Mouse (Mus musculus) embryonic stem cell, embryonic (primary cell): ENCODE measurements around the gene Cd163l1.

Source experiments
- CTCF ChIA-PET, 4 experiments: fragments of 300-600 bp in 2 of 4; fragments of 350-600 bp in 2 of 4; sonication (Branson Sonifier 250); formaldehyde crosslinking; loops; one replicate each; lab custom pipeline; 2022; ENCODE audit warnings: inconsistent platforms in 2 of 4; lab: Charles Lee
- POLR2A ChIA-PET, 4 experiments: fragments of 300-600 bp in 2 of 4; fragments of 350-600 bp in 2 of 4; sonication (Branson Sonifier 250); formaldehyde crosslinking; loops; one replicate each; lab custom pipeline; 2022; ENCODE audit warnings: antibody characterized with exemption in 4 of 4, inconsistent platforms in 1 of 4; lab: Charles Lee

The Cd163l1 gene

DNA sequence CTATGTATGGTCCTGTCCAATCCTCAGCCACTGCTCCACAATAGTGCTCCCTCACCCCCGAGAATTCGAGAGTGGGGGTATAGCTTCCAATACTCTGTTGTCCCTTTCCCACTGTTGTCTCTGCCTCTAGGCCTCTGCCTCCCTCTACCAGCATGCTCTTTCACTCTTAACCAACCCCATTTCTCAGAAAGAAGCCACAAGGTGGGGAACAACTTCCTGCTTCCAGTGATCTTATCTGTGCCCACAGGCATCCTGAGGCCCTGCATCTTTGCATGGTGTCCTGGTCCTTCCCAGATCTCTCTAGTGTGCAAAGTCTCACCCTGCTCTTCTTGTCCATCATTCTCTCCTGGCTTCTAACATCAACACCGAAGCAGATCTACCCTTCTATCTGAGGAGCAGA is 11.2 kb upstream of the Cd163l1 start:
- ChIA-PET POLR2A (no interaction called here), CTCF (no interaction called here)

DNA sequence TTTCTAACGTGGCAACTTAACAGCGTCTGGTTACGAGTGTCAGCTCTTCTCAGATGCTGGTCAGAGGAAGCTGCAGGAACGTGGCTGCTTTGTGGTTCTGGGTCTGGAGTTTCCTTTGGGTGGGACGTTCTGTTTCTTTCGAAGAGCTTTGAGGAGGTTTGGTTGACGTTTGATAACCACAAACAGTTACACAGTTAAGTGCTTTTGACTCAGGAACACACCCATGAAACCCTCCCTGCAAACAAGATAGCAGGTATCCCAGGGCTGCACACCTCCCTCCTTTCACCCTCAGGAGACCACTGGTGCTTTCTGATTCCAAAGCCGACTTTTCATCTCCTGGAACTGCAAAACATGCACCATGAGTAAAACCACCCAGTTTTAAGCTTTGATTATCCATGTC is 9.9 kb upstream of the Cd163l1 start:
- ChIA-PET CTCF (no interaction called here), POLR2A (no interaction called here)

DNA sequence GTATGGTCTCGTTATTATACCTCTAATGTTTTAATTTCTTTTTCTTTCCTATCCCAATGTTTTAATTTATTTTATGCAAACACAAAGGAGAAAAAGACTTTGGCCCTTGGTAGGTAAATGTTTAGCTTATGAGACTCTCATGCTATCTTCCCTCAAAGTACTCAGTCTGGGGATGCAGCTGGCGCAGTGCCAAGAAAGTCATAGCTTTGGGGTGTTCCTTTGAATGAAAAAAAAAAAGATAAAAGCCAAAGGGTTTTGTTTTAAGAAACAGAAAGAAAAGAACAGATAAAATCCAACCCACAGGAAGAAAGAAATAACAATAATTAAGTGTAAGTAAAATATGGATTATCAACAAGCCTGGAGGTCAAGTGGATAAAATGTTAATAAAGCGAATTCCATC is 9.4 kb upstream of the Cd163l1 start:
- ChIA-PET POLR2A (no interaction called here), CTCF (no interaction called here)

DNA sequence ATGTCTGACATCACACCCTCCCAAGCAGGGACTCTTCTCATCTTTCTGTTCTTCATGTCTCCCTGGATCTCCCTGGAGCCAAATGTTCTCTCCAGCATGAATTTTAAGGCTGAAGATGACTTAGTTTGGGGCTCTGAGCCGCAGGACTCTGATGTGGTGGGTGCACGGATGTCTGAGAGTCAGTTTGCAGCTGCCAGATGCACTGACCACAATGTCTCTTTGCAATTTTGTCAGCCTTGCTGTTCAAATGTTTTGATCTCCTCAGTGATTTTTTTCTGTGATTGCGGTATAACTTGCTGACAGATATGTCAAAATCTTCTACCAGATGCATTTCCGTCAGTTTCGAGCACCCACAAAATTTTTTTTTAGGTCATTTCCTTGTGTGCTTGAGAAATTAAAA is 4.2 kb upstream of the Cd163l1 start:
- ChIA-PET CTCF (interaction anchor here in 1 of 4 experiments (0.6 kb wide), 1 partner anchor 25 kb away, joined by 4 read pairs; no protein-coding TSS in a partner anchor), POLR2A (no interaction called here)

DNA sequence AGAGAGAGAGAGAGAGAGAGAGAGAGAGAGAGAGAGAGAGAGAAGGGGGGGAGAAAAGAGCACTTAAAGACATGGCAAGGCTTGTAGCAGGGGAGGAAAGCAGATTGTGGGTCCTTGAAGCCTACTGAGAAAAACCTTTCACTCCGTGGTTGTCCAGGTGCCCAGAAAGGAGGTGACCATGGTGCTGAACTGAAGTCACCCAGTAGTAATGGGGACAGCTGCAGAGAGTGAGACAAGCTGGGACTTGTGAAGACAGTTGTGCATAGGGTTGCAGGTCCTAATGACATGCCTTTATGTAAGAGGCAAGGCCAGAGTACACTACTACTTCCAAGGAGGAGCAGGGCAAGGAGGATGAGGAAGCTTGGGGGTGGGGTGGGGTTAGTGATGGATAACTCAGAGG is 1.2 kb downstream of the Cd163l1 start:
- CTCF ChIA-PET = interaction anchor here in 1 of 4 experiments (0.5 to 0.6 kb wide), 2 partner anchors 342 to 1480 kb away, joined by 3 read pairs; no protein-coding TSS in a partner anchor
- POLR2A ChIA-PET = interaction anchor here in 1 of 4 experiments (1.2 kb wide), 1 partner anchor 9 kb away, joined by 6 read pairs; no protein-coding TSS in a partner anchor

DNA sequence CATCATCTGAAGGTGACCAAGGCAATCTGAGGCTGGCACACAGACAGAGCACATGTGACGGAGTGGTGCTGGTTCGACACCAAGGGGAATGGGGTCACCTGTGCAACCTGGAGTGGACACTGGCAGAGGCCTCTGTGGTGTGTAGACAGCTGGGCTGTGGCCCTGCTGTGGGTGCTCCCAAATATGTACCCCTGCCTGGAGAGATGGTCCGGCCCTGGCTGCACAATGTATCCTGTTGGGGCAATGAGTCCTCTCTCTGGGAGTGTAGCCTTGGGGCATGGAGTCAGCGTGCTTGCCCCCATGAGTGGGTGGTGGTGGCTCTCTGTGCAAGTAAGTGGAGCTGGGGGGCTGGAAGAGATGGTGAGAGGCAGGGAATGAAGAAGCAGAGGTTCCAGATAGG is 2.3 kb downstream of the Cd163l1 start:
- ChIA-PET CTCF (interaction anchor here in 1 of 4 experiments (0.6 kb wide), 1 partner anchor 1370 kb away, joined by 3 read pairs; no protein-coding TSS in a partner anchor), POLR2A (interaction anchor here in 2 of 4 experiments (0.5 to 1.2 kb wide), 2 partner anchors 8 to 315 kb away, joined by 3 to 6 read pairs; no protein-coding TSS in a partner anchor)

DNA sequence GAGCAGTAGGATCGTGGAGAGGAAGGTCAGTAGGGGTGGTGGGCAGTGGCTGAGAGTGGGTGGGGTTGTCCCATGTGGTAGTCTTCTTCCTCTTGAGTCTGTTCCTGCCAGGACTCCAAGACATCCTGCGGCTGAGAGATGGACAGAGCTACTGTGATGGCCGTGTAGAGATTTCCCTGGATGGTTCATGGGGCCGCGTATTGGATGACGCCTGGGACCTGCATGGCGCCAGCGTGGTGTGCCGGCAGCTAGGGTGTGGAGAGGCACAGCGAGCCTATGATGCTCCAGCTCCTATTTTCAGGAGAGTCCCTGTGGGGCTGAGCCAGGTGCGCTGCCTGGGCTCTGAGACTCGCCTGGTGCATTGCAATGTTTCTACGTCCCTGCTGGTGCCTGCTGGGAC is 6.1 kb downstream of the Cd163l1 start:
- CTCF ChIA-PET = interaction anchor here in 3 of 4 experiments (0.6 to 1.1 kb wide), 6 partner anchors 36 to 1287 kb away, joined by 3 to 8 read pairs (median 4); no protein-coding TSS in a partner anchor

DNA sequence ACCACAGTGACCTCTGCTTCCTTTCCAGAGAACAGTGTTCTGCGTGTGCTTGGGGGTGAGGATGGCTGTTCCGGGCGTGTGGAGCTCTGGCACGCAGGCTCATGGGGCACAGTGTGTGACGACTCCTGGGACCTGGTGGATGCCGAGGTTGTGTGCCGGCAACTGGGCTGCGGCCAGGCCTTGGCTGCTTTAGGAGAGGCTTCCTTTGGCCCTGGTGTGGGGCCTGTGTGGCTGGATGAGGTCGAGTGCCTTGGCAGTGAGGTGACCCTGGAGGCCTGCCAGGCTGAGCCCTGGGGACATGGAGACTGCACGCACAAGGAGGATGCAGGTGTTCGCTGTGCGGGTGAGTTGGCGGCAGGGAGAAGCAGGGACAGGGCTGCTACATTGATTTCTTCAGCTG is 10.4 kb downstream of the Cd163l1 start:
- POLR2A ChIA-PET = interaction anchor here in 1 of 4 experiments (1.0 to 1.4 kb wide), 3 partner anchors 9 to 112 kb away, joined by 3 to 6 read pairs (median 3); partner anchors contain the start of genes Cd163l1 and Echs1
- CTCF ChIA-PET = interaction anchor here in 1 of 4 experiments (2.4 kb wide), 1 partner anchor 41 kb away, joined by 6 read pairs; no protein-coding TSS in a partner anchor

More for the DNA sequence above, 6.1 kb downstream of the Cd163l1 start:
- POLR2A ChIA-PET = interaction anchor here in 2 of 4 experiments (0.6 to 1.2 kb wide), 3 partner anchors 10 to 108 kb away, joined by 3 to 8 read pairs (median 3); partner anchors contain the start of gene Echs1 (in 1 of the 2)

DNA sequence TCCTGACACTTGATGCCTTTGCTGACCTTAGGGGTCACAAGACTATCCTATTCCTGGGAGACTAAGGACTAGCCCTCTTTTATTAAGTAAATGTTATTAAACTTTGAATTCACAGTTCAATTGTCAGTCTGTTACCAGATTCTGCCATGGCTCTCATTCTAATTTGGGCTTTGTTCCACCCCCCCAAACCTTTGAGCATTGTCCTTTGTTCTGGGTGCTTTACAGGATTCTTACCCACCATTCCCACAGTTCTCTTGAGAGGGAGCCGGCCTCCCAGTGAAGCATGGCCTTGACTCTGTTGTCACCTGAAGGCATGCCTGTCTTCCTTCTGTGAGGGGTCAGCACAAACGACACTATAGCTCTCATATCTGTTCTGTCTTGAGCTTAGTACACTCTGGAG is 13.0 kb downstream of the Cd163l1 start:
- ChIA-PET POLR2A (interaction anchor here in 1 of 4 experiments (0.6 kb wide), 1 partner anchor 724 kb away, joined by 3 read pairs; no protein-coding TSS in a partner anchor), CTCF (interaction anchor here in 1 of 4 experiments (1.3 to 2.4 kb wide), 2 partner anchors 44 kb away, joined by 3 to 6 read pairs; no protein-coding TSS in a partner anchor)

DNA sequence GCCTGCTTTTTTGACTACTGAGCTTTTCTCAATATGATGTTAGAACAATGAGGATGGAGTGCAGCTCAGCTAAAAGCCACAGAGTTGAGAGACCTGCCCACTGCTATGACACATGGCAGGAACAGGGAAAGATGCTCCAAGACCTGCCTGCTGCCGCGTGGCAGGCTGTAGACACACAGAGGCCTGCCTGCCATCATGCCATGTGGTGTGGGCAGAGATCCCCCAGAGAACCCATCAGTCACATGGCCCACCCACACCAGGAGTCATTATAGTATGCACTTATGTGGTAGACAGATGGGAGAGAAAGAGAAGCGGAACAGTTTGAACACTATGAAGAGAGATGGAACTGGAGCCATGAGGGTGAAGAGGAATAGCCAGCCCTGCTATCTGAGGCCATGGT is 15.6 kb downstream of the Cd163l1 start:
- ChIA-PET POLR2A (interaction anchor here in 1 of 4 experiments (1.5 kb wide), 1 partner anchor 9 kb away, joined by 3 read pairs; no protein-coding TSS in a partner anchor), CTCF (no interaction called here)

DNA sequence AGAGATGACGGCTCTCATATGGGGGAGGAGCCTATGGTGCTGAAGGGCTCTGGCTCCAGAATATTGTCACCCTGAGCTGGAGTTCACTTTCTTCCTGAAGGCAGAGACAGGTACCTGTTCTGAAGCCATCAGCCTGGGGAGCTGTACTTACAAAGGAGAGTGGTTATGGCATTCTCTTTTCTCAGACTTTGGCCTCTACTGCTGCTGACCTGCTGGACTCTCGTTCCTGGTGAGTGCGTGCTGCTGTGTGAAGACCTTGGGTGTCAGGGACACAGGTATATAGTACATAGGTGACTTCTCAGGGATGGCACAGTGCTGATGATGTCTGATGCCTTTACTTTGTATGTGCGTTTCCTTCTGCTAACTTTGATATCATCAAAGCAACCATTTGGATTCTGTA is 29.1 kb downstream of the Cd163l1 start, which contains the start of gene 5830411N06Rik:
Gene 5830411N06Rik (plus strand): TSS at position 69 of the 400 bp plus-strand sequence.
- ChIA-PET POLR2A (no interaction called here), CTCF (no interaction called here)

DNA sequence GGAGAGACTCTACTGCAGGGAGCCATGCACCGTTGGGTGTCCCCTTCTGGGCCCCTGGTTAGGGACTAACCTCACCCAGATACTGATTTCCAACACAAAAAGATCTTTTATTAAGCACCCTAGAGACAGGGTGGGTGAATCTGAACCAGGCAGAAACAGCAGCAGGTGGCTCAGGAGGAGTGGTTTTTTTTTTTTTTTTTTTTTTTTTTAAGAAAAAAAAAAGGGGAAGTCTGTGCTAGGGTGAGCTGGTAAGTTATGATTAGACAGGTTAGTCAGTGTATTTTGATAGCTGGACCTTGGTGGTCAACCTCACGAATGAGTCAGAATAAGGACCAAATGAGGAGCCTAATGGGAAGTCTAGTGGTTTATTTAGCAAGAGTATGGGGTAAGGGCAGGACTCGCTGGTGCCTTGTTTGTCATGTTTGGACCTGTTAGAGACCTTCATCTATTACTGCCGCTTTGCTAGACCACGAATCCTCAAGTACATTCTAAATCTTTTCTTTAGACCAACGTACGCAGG is 35.8 kb downstream of the Cd163l1 start:
- POLR2A ChIA-PET = interaction anchor here in 1 of 4 experiments (0.6 kb wide), 2 partner anchors 226 to 451 kb away, joined by 3 read pairs; no protein-coding TSS in a partner anchor
- CTCF ChIA-PET = interaction anchor here in 1 of 4 experiments (0.6 kb wide), 1 partner anchor 552 kb away, joined by 5 read pairs; no protein-coding TSS in a partner anchor
